Mouse (Mus musculus) limb, embryonic 15.5 days (tissue): ENCODE data around the gene Rhbg. TPM values are rescaled to one million over a fixed set of nuclear protein-coding genes. Genes with fewer than 3 reads are reported as not detected.
"Not testable (repeated sequence)": the region's sequence is repeated elsewhere in the genome, so short reads cannot be mapped to it uniquely, and the experiment has no call there.

ENCODE experiments used
- ATAC-seq: fragments of 200-750 bp; cut with Nextera tagmentation; 2 replicates; pipeline ENCODE4 v1.8.0; 2017; ENCODE audit warnings: low read depth, moderate TSS enrichment; ENCODE audit not compliant: insufficient number of reproducible peaks, low FRiP score, low TSS enrichment
- H3K27ac ChIP-seq: fragments of 300-500 bp; sonication (generic); 2 replicates; pipeline ENCODE4 v1.5.1; 2015; ENCODE audit warnings: moderate library complexity, mild to moderate bottlenecking, inconsistent platforms
- H3K27me3 ChIP-seq: fragments of 300-500 bp; sonication (generic); 2 replicates; pipeline ENCODE4 v1.6.1; 2015; ENCODE audit warnings: inconsistent platforms
- H3K36me3 ChIP-seq: fragments of 300-500 bp; sonication (generic); 2 replicates; pipeline ENCODE4 v1.6.1; 2015; ENCODE audit warnings: inconsistent platforms
- H3K4me1 ChIP-seq: fragments of 300-500 bp; sonication (generic); 2 replicates; pipeline ENCODE4 v1.6.1; 2015; ENCODE audit warnings: inconsistent platforms
- H3K4me2 ChIP-seq: fragments of 300-500 bp; sonication (generic); 2 replicates; pipeline ENCODE4 v1.6.1; 2015; ENCODE audit warnings: mild to moderate bottlenecking, inconsistent platforms
- H3K4me3 ChIP-seq: fragments of 300-500 bp; sonication (generic); 2 replicates; pipeline ENCODE4 v1.5.1; 2015; ENCODE audit warnings: mild to moderate bottlenecking, inconsistent platforms
- H3K9ac ChIP-seq: fragments of 300-500 bp; sonication (generic); 2 replicates; pipeline ENCODE4 v1.6.1; 2015; ENCODE audit warnings: inconsistent platforms
- H3K9me3 ChIP-seq: fragments of 300-500 bp; sonication (generic); 2 replicates; pipeline ENCODE4 v1.6.1; 2016; ENCODE audit warnings: inconsistent platforms
- WGBS: fragments of 180-500 bp; shearing (Covaris S2); methylation state at CpG from one replicate; pipeline ENCODE4 v1.1.7; 2015; 5-methylcytosine and 5-hydroxymethylcytosine counted together
- polyA plus RNA-seq: library from polyadenylated mRNA; unstranded; fragments of >200 nt; fragmentation: Nextera tagmentation; extraction: Ambion mirVana; gene quantifications from 2 replicates; pipeline ENCODE4 v1.2.1, GENCODE M21; 2015

Gene Rhbg
- polyA plus RNA-seq = 24.1 and 25.6 TPM in 2 replicates

DNA sequence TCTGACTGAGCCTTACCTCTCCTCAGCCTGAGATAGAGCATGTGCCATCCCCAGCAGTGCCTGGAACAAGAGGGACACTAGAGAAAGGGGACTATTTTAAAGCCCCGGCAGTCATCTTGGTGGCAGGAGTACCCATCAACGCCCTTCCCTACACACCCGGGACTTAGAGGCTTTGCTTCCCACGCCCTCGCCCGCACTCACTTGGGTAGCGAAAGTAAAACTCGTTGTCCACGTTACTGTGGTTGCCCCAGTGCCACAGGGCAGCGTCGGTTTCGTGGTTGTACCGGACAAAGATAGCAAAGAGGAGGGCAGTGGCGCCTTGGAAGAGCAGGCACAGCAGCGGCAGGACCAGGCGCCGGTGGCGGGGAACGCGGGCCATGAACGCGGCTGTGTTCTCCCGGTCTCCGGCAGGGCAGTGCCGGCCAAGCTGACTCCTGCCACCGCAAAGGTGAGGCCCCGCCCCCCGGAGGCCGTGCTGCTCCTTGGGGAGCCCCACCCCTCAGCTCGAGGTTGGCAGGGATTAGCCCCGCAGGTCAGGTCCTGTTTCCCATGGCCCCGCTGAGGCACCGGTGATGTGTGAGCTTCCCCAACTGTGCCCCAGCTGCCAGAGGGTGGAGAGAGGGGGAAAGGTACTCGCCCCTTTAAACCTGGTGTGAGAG is at the start of gene Rhbg:
Gene Rhbg, minus strand, starts transcription at position 442 of the 659 bp plus-strand sequence.
- Histone ChIP-seq H3K27me3 (peaks cover 42% of the 10 kb centered on the region), H3K4me3 (peak within 1 kb of the TSS; percentile 41), H3K4me2 (peak within 1 kb of the TSS; percentile 61), H3K9ac (peak within 1 kb of the TSS; percentile 29; the same call in 1 of the 2 replicates), H3K36me3 (no peaks in the 10 kb centered on the region), H3K27ac (no peak within 1 kb of the TSS), H3K9me3 (no peaks in the 10 kb centered on the region), H3K4me1 (peaks cover 8% of the 10 kb centered on the region)
- ATAC-seq = no peak
- under 1% methylated on average over 33 of the region's 34 CpGs for WGBS

- ATAC-seq = no peak
- Histone ChIP-seq H3K4me3 (no peak overlapping the region), H3K4me2 (no peak overlapping the region), H3K27me3 (no peaks in the 10 kb centered on the region), H3K9ac (no peak overlapping the region), H3K27ac (no peak overlapping the region), H3K36me3 (peaks cover 47% of the 10 kb centered on the region), H3K4me1 (peaks cover 11% of the 10 kb centered on the region), H3K9me3 (no peaks in the 10 kb centered on the region)
- 85% methylated on average over 1 of the region's 1 CpGs for WGBS
Measured at GRCm38 (mm10) chr3:88299172-88299571, 44.7 kb upstream of the Rhbg start.

GRCm38 (mm10) chr3:88297321-88297851 is 42.9 kb upstream of the Rhbg start:
- Histone ChIP-seq H3K4me3 (peak overlapping the region; percentile 70), H3K4me1 (peaks cover 11% of the 10 kb centered on the region), H3K9me3 (no peaks in the 10 kb centered on the region), H3K27me3 (no peaks in the 10 kb centered on the region), H3K27ac (peak overlapping the region; percentile 93), H3K36me3 (peaks cover 31% of the 10 kb centered on the region), H3K9ac (peak overlapping the region; percentile 80), H3K4me2 (peak overlapping the region; percentile 64)
- ATAC-seq = no peak
- WGBS = under 1% methylated on average over 30 of the region's 30 CpGs

GRCm38 (mm10) chr3:88296561-88297318 is 42.2 kb upstream of the Rhbg start, which contains the start of the genes Tsacc and Cct3:
Tsacc (minus strand) TSS chr3:88296999.
Cct3 (plus strand) TSS chr3:88297116.
- Histone ChIP-seq H3K4me1 (peaks cover 11% of the 10 kb centered on the region), H3K4me2 (peak within 1 kb of the TSS; percentile 64), H3K9ac (peak within 1 kb of the TSS; percentile 80), H3K27me3 (no peaks in the 10 kb centered on the region), H3K9me3 (no peaks in the 10 kb centered on the region), H3K4me3 (peak within 1 kb of the TSS; percentile 70), H3K27ac (peak within 1 kb of the TSS; percentile 94), H3K36me3 (peaks cover 25% of the 10 kb centered on the region)
- ATAC-seq = peak; percentile 99
- WGBS = under 1% methylated on average over 44 of the region's 44 CpGs

GRCm38 (mm10) chr3:88296110-88296560 is 41.6 kb upstream of the Rhbg start:
- H3K27me3 ChIP-seq = no peaks in the 10 kb centered on the region
- no peaks in the 10 kb centered on the region for H3K9me3 ChIP-seq
- H3K4me2 ChIP-seq = peak overlapping the region; percentile 56
- peaks cover 19% of the 10 kb centered on the region for H3K36me3 ChIP-seq
- H3K27ac ChIP-seq = peak overlapping the region; percentile 94
- 2% methylated on average over 12 of the region's 12 CpGs for WGBS
- peak overlapping the region; percentile 54 for H3K9ac ChIP-seq
- H3K4me3 ChIP-seq = peak overlapping the region; percentile 70
- peaks cover 11% of the 10 kb centered on the region for H3K4me1 ChIP-seq
- no peak for ATAC-seq

- H3K9me3 ChIP-seq, ATAC-seq, H3K27ac ChIP-seq, H3K9ac ChIP-seq, H3K27me3 ChIP-seq: not testable (repeated sequence)
- H3K4me3 ChIP-seq = 0 out of 2 replicates have a peak overlapping the region, but pooled peaks have one; percentile 70
- WGBS = 79% methylated on average over 1 of the region's 1 CpGs
- peaks cover 11% of the 10 kb centered on the region for H3K4me1 ChIP-seq
- peaks cover 10% of the 10 kb centered on the region for H3K36me3 ChIP-seq
- H3K4me2 ChIP-seq = 0 out of 2 replicates have a peak overlapping the region, but pooled peaks have one; percentile 56
Measured at GRCm38 (mm10) chr3:88295272-88295671, 40.8 kb upstream of the Rhbg start.

DNA sequence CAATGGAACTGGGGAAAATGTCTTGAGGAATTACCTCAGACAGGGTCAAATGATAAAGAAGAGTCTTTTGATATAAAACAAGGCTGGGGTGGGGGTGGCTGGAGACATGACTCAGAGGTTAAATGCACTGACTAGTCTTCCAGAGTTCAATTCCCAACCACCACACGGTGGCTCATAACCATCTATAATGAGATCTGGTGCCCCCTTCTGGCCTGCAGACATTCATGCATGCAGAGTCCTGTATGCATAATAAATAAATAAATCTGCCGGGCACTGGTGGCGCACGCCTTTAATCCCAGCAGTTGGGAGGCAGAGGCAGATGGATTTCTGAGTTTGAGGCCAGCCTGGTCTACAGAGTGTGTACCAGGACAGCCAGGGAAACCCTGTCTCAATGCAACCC is 37.5 kb upstream of the Rhbg start:
- Histone ChIP-seq H3K9me3 (no peaks in the 10 kb centered on the region), H3K27me3 (no peaks in the 10 kb centered on the region), H3K27ac (no peak overlapping the region), H3K9ac (no peak overlapping the region), H3K36me3 (no peaks in the 10 kb centered on the region), H3K4me3 (no peak overlapping the region), H3K4me1 (0 out of 2 replicates have a peak, but pooled peaks cover 3% of the 10 kb centered on the region), H3K4me2 (no peak overlapping the region)
- ATAC-seq = no peak
- 55% methylated on average over 4 of the region's 4 CpGs for WGBS

- H3K36me3 ChIP-seq, H3K9ac ChIP-seq, H3K27ac ChIP-seq, H3K4me3 ChIP-seq, H3K9me3 ChIP-seq, H3K4me2 ChIP-seq, ATAC-seq, H3K4me1 ChIP-seq, H3K27me3 ChIP-seq: not testable (repeated sequence)
- 82% methylated on average over 10 of the region's 10 CpGs for WGBS
Measured at GRCm38 (mm10) chr3:88288133-88288713, 33.7 kb upstream of the Rhbg start.

DNA sequence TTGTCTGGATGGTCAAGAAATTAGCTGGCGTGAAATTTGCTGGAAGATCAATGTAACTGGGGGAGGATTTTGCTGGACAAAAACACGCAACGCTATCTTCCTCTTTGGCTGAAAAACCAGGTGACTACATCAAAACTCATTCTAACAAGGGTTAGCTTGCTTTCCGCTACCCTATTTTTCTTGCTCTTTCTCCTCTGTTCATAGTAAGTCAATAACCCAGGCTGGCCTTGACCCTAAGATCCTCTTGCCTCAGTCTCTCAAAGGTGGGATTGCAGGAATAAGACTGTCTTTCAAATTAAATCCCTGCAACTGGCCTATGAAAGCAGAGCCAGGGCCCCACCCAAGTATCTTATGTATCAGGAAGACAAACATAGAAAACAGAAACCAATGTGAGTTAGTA is 32.6 kb upstream of the Rhbg start, which contains the start of gene Gm38392:
Gene Gm38392, minus strand, starts transcription at position 101 of the 400 bp plus-strand sequence.
- H3K4me1 ChIP-seq = no peaks in the 10 kb centered on the region
- no peak within 1 kb of the TSS for H3K27ac ChIP-seq
- no peak within 1 kb of the TSS for H3K4me2 ChIP-seq
- H3K9me3 ChIP-seq = no peaks in the 10 kb centered on the region
- 0 out of 2 replicates have a peak, but pooled peaks cover 3% of the 10 kb centered on the region for H3K36me3 ChIP-seq
- WGBS = 98% methylated on average over 4 of the region's 4 CpGs
- H3K27me3 ChIP-seq = no peaks in the 10 kb centered on the region
- H3K9ac ChIP-seq = no peak within 1 kb of the TSS
- H3K4me3 ChIP-seq = no peak within 1 kb of the TSS
- ATAC-seq = no peak

GRCm38 (mm10) chr3:88285565-88285895 is 31.0 kb upstream of the Rhbg start:
- H3K4me2 ChIP-seq, H3K9me3 ChIP-seq, ATAC-seq, H3K27me3 ChIP-seq, H3K9ac ChIP-seq, H3K27ac ChIP-seq, H3K4me1 ChIP-seq, H3K4me3 ChIP-seq, H3K36me3 ChIP-seq: not testable (repeated sequence)
- 67% methylated on average over 2 of the region's 2 CpGs for WGBS

- WGBS = 93% methylated on average over 14 of the region's 14 CpGs
Measured at GRCm38 (mm10) chr3:88284815-88285564, 30.5 kb upstream of the Rhbg start.

More at GRCm38 (mm10) chr3:88284815-88285564, 30.5 kb upstream of the Rhbg start:
- not testable (repeated sequence) for H3K4me1 ChIP-seq, H3K9me3 ChIP-seq, H3K4me3 ChIP-seq, ATAC-seq, H3K4me2 ChIP-seq, H3K9ac ChIP-seq, H3K36me3 ChIP-seq, H3K27ac ChIP-seq, H3K27me3 ChIP-seq
